Mouse (Mus musculus) mesoderm, embryonic 11.5 days (tissue): ENCODE results near the gene Snta1.
"Not testable (repeated sequence)": the region's sequence is repeated elsewhere in the genome, so short reads cannot be mapped to it uniquely, and the experiment has no call there.

Experiments used
- DNase-seq: peaks from one replicate; pipeline ENCODE4 v3.0.0-alpha.2; 2012; ENCODE audit warnings: low read depth, low spot score

Gene Snta1

GRCm38 (mm10) chr2:154372842-154373500, 34.9 kb downstream of the Snta1 start, which contains the start of gene Cdk5rap1:
Gene Cdk5rap1 (minus strand): TSS chr2:154373010.
- DNase-seq: no peak

- DNase-seq: peak; percentile 92
Measured at GRCm38 (mm10) chr2:154372151-154372829, 35.6 kb downstream of the Snta1 start.

- no peak for DNase-seq
Measured at GRCm38 (mm10) chr2:154367510-154367909, 40.4 kb downstream of the Snta1 start.

GRCm38 (mm10) chr2:154354000-154354425, 53.9 kb downstream of the Snta1 start:
- DNase-seq: not testable (repeated sequence)

GRCm38 (mm10) chr2:154348152-154348551, 59.7 kb downstream of the Snta1 start:
- DNase-seq: no peak

- DNase-seq: no peak
Measured at GRCm38 (mm10) chr2:154339356-154339755, 68.5 kb downstream of the Snta1 start.

- no peak for DNase-seq
Measured at GRCm38 (mm10) chr2:154338161-154338560, 69.7 kb downstream of the Snta1 start.

- DNase-seq: no peak
Measured at GRCm38 (mm10) chr2:154335572-154335971, 72.3 kb downstream of the Snta1 start.

GRCm38 (mm10) chr2:154326852-154327251, 81.0 kb downstream of the Snta1 start:
- DNase-seq: no peak
